Mouse (Mus musculus): ENCODE results near the gene Prl8a8. TPM values are rescaled to one million over a fixed set of nuclear protein-coding genes. Genes with fewer than 3 reads are reported as not detected.

Prl8a8 gene
- not detected in 2 replicates for total RNA-seq (2021)
- long read RNA-seq, experiment 1: 0 reads
- long read RNA-seq, experiment 2: 0 reads

GRCm38 (mm10) chr13:27513117-27513516, at the start of gene Prl8a8:
Gene Prl8a8 (minus strand): TSS chr13:27513217.
- no peak for DNase-seq

GRCm38 (mm10) chr13:27553336-27553735, 40.3 kb upstream of the Prl8a8 start:
- DNase-seq: no peak

GRCm38 (mm10) chr13:27523156-27523555, 10.1 kb upstream of the Prl8a8 start:
- DNase-seq: no peak

GRCm38 (mm10) chr13:27507645-27508044, 5.4 kb downstream of the Prl8a8 start:
- no peak for DNase-seq

Other genes starting within 250 kb of the Prl8a8 start
- gene Prl6a1, start 200.6 kb downstream of the Prl8a8 start, total RNA-seq (2021): not detected in 2 replicates
- gene Prl8a2, start 167.5 kb downstream of the Prl8a8 start, total RNA-seq (2021): 0.41 and 1.5 TPM in 2 replicates
- gene Prl2b1, start 122.4 kb downstream of the Prl8a8 start, total RNA-seq (2021): not detected in 2 replicates
- gene Prl8a6, start 74.5 kb downstream of the Prl8a8 start, total RNA-seq (2021): not detected in 2 replicates
- gene Prl8a9, start 51.4 kb upstream of the Prl8a8 start, total RNA-seq (2021): not detected in 2 replicates
- gene Prl8a1, start 69.0 kb upstream of the Prl8a8 start, total RNA-seq (2021): not detected in 2 replicates
- not detected in 2 replicates for gene Prl7b1, start 97.4 kb upstream of the Prl8a8 start, total RNA-seq (2021)
- gene Prl7a1, start 129.3 kb upstream of the Prl8a8 start, total RNA-seq (2021): not detected in 2 replicates
- not detected in 2 replicates for gene Prl7a2, start 154.8 kb upstream of the Prl8a8 start, total RNA-seq (2021)
- gene Prl7d1, start 203.5 kb upstream of the Prl8a8 start, total RNA-seq (2021): not detected in 2 replicates